Mouse (Mus musculus) stomach, embryonic 16.5 days (tissue): Measurements from ENCODE around the gene Grid2. TPM values are rescaled to one million over a fixed set of nuclear protein-coding genes. Genes with fewer than 3 reads are reported as not detected.

Experiments
- ATAC-seq: fragments of 200-750 bp; cut with Nextera tagmentation; 2 replicates; pipeline ENCODE4 v1.8.0; 2017; ENCODE audit warnings: moderate number of reproducible peaks, moderate TSS enrichment; ENCODE audit not compliant: insufficient read depth, low FRiP score
- H3K27ac ChIP-seq: fragments of 300-500 bp; sonication (generic); 2 replicates; pipeline ENCODE4 v1.5.1; 2014; ENCODE audit warnings: low read length
- H3K27me3 ChIP-seq: fragments of 300-500 bp; sonication (generic); 2 replicates; pipeline ENCODE4 v1.6.1; 2014; ENCODE audit warnings: low read length, control low read depth, mixed read lengths; ENCODE audit not compliant: control insufficient read depth, insufficient read depth
- H3K36me3 ChIP-seq: fragments of 300-500 bp; sonication (generic); 2 replicates; pipeline ENCODE4 v1.6.1; 2014; ENCODE audit warnings: low read length; ENCODE audit not compliant: control insufficient read depth, insufficient read depth
- H3K4me1 ChIP-seq: fragments of 300-500 bp; sonication (generic); 2 replicates; pipeline ENCODE4 v1.6.1; 2014; ENCODE audit warnings: low read length, control low read depth, mixed read lengths; ENCODE audit not compliant: control insufficient read depth, insufficient read depth
- H3K4me2 ChIP-seq: fragments of 300-500 bp; sonication (generic); 2 replicates; pipeline ENCODE4 v1.6.1; 2014; ENCODE audit warnings: low read depth, low read length, mixed read lengths
- H3K4me3 ChIP-seq: fragments of 300-500 bp; sonication (generic); replicated peaks from 2 replicates; pipeline ENCODE4 v1.5.1; 2014; ENCODE audit warnings: mild to moderate bottlenecking, low read length
- H3K9ac ChIP-seq: fragments of 300-500 bp; sonication (generic); 2 replicates; pipeline ENCODE4 v1.6.1; 2014; ENCODE audit warnings: low read length
- H3K9me3 ChIP-seq: fragments of 300-500 bp; sonication (generic); replicated peaks from 2 replicates; pipeline ENCODE4 v1.6.1; 2016; ENCODE audit warnings: low read length, control low read depth; ENCODE audit not compliant: control insufficient read depth
- WGBS: fragments of 180-500 bp; shearing (Covaris S2); extraction: QIAGEN DNeasy Blood & Tissue Kit; methylation state at CpG from one replicate; pipeline ENCODE4 v1.1.7; 2014; 5-methylcytosine and 5-hydroxymethylcytosine counted together
- polyA plus RNA-seq: library from polyadenylated mRNA; unstranded; fragments of >200 nt; fragmentation: Nextera tagmentation; extraction: Ambion mirVana; gene quantifications from 2 replicates; pipeline ENCODE4 v1.2.1, GENCODE M21; 2015

Gene Grid2
- polyA plus RNA-seq, 1 experiment from 2014 or later = 0.68 TPM

DNA sequence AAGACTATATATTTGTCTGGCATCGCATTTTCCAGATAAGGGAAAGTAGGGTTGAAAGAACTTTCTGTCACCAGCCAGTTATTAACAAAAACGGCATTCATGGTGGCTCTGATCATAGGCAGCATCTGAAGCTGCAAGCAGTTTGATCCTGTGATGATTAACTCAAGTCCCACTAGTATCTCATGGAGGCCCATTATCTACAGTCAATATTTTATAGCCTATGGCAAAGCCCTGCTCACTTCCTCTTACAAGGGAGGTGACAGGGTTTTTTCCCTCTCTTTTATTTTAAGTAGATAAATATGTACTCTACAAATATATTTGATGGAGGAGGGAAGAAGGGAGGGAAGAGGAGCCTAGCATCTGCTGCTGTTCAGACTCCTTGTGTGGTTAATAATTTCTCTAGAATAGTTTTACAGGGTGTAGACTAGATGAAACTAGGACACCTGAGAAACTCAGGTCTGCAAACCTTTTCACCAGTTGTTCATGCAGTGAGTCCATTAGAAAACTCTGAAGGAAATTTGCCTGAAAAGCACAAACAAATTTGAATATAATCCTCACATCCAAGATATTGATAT is 1487.3 kb downstream of the Grid2 start:
- H3K9me3 ChIP-seq = no peaks in the 10 kb centered on the region
- 43% methylated on average over 2 of the region's 2 CpGs for WGBS
- no peak overlapping the region for H3K4me3 ChIP-seq
- H3K4me1 ChIP-seq = no peaks in the 10 kb centered on the region
- no peak for ATAC-seq
- no peaks in the 10 kb centered on the region for H3K27me3 ChIP-seq
- H3K4me2 ChIP-seq = no peak overlapping the region
- H3K9ac ChIP-seq = no peak overlapping the region
- H3K36me3 ChIP-seq = no peaks in the 10 kb centered on the region
- no peak overlapping the region for H3K27ac ChIP-seq
